28 mouse cellular contexts compared by ENCODE assay signal in the genomic region with DNA sequence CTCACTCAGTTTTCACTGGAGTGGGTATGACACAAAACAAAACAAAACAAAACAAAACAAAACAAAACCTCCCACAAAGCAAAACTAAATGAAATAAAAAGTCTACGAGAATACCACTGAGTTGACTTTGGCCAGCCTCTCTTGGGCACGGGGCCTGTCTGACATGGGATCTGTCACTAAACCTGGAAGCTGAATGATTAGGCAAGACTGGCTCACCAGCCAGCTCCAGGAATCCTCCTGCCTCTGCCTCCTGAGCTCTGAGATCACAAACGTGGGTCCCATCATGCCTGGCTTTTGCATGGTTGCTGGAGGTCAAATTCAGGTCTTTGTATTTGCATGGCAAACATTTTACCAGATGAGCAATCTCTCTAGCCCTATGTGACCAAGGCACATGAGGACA.
"Had no signal": no experiment of that assay in that cellular context is flagged by ENCODE, and none has a peak within 500 bp of the region (broad histone marks: within the 10 kb centered on the region; RNA-seq: fewer than 3 reads in every experiment).

No protein-coding gene starts in this region.

- H3K9me3 ChIP-seq: liver, embryonic 15.5 days; lung, embryonic 15.5 days; midbrain, embryonic 15.5 days had no signal

- H3K27me3 ChIP-seq: limb, embryonic 12.5 days; limb, embryonic 13.5 days; limb, embryonic 15.5 days; liver, embryonic 12.5 days; liver, embryonic 13.5 days; liver, embryonic 15.5 days; lung, embryonic 15.5 days; megakaryocyte, embryonic 14.5 days; midbrain, embryonic 12.5 days; midbrain, embryonic 13.5 days; midbrain, embryonic 15.5 days; neural tube, embryonic 12.5 days had no signal

- H3K4me1 ChIP-seq: limb, embryonic 10.5 days; limb, embryonic 12.5 days; limb, embryonic 13.5 days; limb, embryonic 15.5 days; liver, embryonic 12.5 days; liver, embryonic 13.5 days; liver, embryonic 15.5 days; lung, embryonic 15.5 days; megakaryocyte, embryonic 14.5 days; midbrain, embryonic 10.5 days; midbrain, embryonic 12.5 days; midbrain, embryonic 13.5 days; midbrain, embryonic 15.5 days; neural tube, embryonic 12.5 days had no signal

- H3K36me3 ChIP-seq: limb, embryonic 10.5 days; limb, embryonic 12.5 days; limb, embryonic 15.5 days; liver, embryonic 12.5 days; liver, embryonic 13.5 days; liver, embryonic 15.5 days; lung, embryonic 15.5 days; midbrain, embryonic 10.5 days; midbrain, embryonic 12.5 days; midbrain, embryonic 13.5 days; midbrain, embryonic 15.5 days; neural tube, embryonic 12.5 days had no signal

- DNase-seq: left cerebral cortex, postnatal 4 days; liver; liver, embryonic 13.5 days; liver, postnatal 0 days; lung, adult 18-20 months; lung, adult 2 months; lung, embryonic 14.5 days; lung, postnatal 10 days; lung, postnatal 14 days; lung, postnatal 36 days; lung, postnatal 4 days; midbrain, embryonic 14.5 days had no signal

- H3K27ac ChIP-seq: limb, embryonic 10.5 days; limb, embryonic 12.5 days; limb, embryonic 13.5 days; limb, embryonic 15.5 days; liver, embryonic 12.5 days; liver, embryonic 13.5 days; liver, embryonic 14.5 days; liver, embryonic 15.5 days; lung, embryonic 15.5 days; macrophage; midbrain, embryonic 10.5 days; midbrain, embryonic 12.5 days; midbrain, embryonic 13.5 days; midbrain, embryonic 15.5 days; neural tube, embryonic 12.5 days had no signal

- H3K4me3 ChIP-seq: limb, embryonic 10.5 days; limb, embryonic 12.5 days; limb, embryonic 13.5 days; limb, embryonic 15.5 days; liver, embryonic 12.5 days; liver, embryonic 13.5 days; liver, embryonic 15.5 days; lung, embryonic 15.5 days; megakaryocyte, embryonic 14.5 days; midbrain, embryonic 10.5 days; midbrain, embryonic 12.5 days; midbrain, embryonic 13.5 days; midbrain, embryonic 15.5 days; myocyte; neural tube, embryonic 12.5 days had no signal
